Mouse (Mus musculus) adrenal gland, postnatal 36 days (tissue): ENCODE measurements around the gene Fam78a. TPM values are rescaled to one million over a fixed set of nuclear protein-coding genes. Genes with fewer than 3 reads are reported as not detected.

ENCODE experiments used
- DNase-seq, 2 experiments: peaks; one replicate each; pipeline ENCODE4 v3.0.0; 2021; ENCODE audit warnings: mixed read lengths in 1 of 2
- total RNA-seq, 2 experiments: library from RNA; stranded (reverse); gene quantifications; 2 replicates each; pipeline ENCODE4 v1.2.3; 2021

Gene Fam78a
- total RNA-seq, 2 experiments from 2014 or later, result 0.89 to 4.2 TPM

DNA sequence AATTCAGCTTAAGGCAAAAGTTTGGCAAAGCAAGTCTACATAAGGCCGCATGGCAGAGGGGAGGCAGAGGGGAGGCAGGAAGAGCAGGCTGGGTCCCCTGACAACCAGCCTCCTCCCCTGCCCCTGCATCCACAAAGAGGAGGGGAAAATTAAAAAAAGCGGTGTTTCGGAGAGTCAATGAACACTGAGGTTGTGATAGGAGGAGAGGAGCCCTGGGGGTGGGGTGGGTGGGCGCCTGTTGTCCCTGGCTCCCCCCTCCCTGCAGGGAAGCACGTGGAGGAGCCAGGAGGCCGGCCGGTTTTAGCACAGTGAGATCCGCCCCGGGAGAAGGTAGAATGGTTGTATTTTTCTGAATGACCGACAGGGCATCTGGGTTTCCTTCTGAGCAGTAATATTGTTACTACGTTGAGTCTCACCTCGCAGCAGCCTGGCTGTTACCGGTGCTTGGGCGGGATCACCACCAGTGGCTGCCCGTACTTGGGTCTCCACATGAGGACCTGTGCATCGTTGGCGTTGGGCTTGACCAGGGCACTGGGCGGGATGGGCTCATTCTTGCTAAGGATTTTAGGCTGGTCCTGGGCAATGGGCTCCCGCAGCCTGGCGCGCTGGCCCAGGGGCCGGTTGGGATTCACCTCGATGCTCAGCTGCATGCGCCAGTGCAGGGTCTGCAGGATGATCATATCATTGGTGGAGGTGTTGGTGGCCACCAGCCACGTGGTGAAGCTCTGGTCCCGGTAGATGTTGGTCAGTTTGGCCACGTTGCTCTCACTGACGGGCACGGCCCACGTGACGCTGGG is 15.6 kb downstream of the Fam78a start:
- DNase-seq, result no peak

DNA sequence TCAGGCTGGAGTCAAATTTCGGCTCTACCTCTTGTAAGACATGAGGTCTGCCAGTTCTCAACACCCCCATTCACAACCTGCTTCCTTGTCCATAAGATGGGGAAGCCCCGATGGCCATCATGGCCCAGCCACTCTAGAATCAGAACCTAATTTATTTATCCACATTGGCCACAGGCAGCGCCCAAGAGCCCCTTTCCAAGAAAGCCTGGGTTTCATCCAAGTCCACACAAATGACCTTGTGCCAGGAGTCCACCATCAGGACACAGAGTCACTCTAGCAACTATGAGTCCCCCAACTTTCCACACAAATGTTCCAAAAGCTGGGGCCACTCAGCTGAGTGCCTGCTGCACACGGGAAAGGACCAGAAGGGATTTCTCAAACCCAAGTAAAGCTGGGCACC is 18.7 kb downstream of the Fam78a start:
- DNase-seq, result peak in 1 of 2 experiments; percentile 27

DNA sequence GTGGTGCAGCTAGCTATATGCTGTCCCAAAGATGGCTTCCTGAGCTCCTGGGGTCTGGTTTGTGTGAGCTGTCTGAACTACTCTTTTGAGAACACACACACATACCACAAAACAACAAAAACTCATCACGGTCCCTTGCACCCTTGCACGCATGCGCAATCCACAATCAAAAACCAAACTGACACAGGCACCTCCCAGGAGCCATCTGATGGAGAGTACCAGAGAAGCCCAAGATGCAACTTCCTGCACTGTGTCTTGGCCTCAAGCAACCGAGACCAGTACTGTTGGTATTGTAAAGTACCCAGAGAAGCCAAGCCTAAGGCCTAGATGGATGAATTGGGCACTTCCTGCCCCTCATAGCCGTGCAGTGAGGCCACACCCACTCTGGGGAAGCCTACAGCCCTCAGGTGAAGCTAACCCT is 19.3 kb downstream of the Fam78a start:
- DNase-seq, result no peak

DNA sequence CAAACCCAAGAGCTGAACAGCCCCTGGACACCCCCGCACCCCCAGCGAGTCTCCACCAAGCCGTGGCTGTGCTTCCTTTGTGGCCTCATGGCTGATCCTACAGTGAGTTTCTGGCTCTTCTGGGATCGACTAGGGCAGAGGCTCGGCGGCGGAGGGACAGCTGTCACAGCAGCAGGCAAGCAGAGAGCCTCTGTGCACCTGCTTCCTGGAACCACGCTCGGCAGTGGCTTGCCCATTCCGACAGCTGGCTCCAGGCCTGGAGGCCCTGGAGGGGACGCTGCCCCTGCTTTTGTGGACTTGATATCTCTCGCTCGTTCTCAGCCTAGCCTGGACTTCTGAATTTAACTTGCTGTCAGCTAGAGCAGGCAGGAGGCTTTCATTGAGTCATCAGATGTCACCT is 19.7 kb downstream of the Fam78a start:
- no peak for DNase-seq

DNA sequence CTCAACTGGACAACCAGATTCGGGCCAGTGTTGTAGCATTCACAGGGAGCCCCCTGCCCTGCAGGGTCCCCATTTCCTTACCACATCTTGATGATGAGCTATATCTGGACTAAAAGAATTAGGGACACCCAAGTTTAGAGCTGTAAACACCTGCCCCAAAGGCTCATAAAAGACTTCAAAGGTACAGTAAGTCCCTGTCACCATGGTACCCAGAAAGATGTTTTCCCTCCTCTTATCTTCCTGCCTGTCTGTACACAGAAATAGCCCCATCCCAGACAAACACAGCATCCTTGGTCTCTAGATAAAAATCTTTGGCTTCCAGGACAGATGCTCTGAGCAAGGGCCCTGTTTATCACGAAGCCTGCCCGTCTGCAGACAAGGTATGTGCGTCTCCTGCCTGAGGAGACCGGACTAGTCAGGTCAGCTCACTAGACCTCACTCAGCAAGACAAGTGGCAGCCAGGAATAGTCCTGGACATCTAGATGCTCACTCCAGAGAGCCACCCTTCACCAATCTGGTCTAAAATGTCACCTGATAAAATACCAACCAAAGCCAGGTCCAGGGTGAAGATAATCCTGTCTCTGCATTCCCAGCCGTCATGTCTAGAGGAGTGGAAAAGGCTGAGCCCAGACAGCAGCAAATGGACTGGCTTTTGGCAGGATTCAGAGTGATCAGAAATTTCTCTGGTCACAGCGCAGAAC is 21.1 kb downstream of the Fam78a start:
- DNase-seq, result no peak

DNA sequence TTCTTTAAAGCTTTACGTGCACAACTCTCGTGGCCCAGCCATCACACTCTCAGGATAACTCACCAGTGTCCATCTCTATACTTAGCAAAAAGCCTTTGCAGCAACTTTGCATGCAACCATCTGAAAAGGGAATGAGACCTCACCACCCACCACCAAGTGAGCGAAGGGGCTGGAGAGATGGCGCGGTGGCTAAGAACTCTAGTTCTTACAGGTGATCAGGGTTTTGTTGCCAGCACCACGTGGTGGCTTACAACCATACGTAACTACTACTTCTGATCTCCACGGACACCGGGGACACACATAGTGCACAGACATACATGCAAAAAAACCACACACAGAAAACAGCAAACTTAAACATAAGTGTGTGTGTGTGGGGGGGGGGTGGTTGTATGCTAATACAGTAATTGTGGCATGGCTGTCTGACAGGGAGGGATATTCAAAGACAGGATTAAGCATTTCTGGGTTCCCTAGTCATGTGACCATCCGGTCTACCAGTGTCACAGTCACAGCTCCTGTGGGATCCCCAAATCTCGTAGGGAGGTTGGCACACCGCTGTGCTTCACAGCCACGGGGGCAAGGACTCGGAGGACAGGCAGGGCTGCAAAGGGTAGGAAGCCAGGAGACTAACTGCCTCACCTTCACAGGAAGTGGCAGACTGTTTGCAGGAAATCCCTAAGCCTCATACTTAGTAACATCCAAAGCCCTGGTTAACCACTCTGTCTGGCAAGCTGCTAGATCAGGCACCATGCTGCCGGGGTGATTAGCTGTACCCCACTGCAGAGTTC is 21.8 kb downstream of the Fam78a start:
- DNase-seq, result no peak

DNA sequence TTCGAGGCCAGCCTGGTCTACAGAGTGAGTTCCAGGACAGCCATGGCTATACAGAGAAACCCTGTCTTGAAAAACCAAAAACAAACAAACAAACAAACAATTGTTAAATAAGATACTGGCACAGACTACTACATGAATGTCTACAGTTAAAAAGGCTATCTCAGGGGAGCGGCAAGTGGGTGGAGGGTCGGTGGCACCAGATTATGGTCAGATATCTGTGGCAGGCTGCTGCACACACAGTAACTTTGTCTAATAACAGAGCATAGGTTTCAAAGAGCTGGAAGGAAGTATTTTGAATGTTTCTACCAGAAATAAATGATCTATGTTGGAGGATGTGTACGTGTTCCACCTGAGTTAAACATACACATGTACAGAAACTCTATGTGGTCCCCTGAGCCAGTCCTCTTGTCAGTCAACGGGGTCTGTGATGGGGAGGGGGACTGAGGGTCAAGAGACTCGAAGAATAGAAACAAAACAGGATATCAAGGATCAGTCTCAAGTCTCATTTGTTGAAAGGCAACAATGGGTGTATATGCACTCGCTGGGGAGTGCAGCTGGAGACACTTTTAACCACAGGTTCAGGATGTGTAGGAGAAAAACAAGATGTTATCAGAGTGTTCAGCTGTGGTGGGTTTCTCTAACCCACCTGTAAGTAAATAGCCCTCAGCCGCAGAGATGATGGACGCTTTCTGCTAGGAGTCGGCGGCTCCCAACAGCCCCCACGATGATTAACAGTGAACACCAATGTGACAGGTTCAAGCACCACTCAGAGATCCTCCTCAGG is 22.7 kb downstream of the Fam78a start:
- DNase-seq, result no peak

DNA sequence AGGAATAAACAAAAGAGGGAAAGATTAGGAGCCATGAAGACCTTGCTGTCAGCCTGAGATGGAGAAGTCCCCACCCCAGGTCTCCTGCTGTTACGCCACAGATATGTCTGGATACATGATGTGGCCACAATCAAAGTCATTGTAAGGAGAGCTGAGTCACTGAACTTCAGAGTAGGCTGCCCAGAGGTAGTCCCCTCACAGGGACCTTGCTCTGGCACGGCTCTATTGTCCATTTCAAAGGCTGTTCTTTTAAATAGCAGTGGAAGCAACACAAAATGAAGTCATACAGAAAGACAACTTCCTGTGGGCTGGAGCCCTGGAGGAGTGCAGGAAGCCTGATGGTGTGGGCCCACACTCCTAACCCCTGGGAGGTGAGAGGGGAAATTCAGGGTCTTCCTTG is 23.5 kb downstream of the Fam78a start:
- no peak for DNase-seq

DNA sequence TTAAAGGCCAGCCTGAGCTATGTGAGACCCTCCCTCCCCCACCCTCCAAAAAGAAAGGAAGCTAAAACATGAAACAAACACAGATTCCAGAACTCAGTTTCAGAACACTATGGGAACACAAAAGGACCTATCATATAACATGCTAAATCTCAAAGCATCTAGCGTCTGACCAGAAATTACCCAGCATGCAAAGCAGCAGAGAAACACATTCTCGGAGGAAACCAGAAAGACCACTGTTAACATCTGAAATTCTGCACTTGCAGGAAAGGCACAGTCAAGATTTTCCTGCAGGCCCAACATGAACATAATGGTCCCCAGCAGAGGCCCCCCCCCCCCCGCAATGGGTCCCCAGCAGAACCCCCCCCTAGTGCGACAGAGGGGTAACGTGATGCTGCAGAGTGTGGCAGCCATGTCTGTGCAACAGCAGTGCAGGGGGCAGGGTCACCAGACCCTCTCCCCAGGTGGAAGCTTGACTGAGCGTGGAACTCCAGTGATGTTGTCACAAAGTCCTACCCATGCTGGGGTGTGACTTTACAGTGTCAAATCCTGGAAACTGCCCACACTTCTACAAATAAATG is 24.3 kb downstream of the Fam78a start:
- DNase-seq, result no peak

DNA sequence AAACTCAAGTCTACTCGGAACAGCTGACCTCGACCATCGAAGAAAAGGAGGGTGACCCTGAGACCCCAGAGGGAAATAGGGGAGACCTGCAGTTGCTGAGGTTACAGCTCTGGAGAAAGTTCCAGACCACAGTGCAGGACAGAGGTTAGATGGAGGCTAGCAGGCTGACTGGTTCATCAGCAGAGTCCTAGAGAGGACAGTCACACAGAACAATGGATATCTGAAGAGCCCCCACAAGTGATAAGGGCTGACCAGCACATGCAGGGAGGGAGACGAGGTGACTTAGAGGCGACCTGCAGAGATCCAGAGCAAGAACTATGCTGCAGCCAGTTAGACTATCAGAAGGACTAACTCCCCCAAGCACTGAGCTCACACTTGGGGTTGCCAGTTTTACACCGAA is 25.0 kb downstream of the Fam78a start:
- DNase-seq, result no peak

DNA sequence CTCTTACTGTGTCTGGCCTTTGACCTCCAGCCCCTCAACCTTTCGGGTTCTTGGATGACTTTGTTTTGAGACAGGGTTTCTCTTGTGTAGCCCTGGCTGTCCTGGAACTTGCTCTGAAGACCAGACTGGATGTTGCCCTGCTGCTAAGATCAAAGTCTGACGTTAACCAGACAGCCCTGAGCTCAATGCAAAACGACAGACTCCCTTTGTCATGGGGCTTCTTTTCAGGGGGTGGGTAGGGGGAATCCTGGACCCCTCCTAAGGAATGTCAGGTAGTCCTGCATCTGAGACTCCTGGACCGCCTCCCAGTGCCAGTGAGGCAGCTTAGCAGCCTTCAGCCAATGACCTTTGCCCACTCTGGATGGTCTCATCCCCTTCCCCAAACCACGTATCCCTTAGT is 25.9 kb downstream of the Fam78a start:
- no peak for DNase-seq

DNA sequence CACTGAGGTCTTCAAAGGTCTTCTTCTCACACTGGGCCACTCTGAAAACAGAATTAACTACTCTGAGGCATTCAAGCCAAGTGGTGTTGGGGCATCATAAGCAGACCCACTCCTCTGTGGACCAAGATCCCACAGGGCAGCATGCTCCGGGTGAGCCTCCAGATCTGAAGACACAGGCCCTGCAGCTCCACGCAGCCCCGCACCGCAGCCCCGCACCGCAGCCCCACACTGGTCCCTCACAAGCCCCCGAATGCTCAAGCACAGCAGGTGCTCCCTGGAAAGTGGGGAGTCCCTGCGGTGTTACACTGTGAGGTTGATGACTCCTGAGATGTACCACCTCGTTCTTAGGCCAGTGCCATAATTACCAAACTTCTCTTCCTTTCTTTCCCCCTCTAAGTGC is 26.4 kb downstream of the Fam78a start:
- no peak for DNase-seq

DNA sequence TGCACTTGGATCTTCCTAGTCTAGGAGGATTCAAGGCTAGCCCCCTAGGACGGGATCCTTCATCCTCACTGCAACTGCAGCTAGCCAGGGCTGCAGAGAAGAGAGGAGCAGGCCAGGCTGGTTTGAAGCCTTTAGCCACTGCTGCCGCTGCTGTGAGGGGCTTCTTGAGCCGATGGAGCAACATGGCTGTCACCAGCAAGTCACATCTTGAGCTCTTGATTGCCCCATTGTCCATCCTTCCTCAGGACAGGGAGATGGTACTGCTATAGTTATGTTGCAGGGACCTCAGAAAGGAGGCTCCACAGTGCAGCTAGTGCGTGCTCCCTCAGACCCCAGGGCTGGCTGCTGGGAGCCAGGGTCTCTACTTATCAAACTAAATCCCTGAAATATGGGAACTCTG is 26.9 kb downstream of the Fam78a start:
- DNase-seq, result no peak

DNA sequence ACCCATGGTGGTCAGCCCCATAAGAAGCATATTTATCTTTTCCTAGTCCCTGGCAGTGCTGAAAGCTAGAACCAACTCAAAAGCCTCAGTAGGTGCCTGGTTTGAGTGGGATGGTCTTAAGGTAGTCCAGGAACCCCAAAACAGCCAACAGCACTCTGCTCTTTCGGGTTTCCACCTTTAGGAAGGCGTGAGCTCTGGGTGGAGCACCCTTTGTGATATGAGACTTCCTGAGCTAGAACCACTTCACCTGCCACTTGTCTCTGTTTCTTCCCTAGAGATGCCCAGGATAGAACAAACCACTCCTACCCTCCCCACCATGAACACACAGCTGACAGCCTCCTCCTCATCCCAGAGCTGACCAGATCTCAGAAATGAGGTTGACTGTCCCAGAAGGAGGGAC is 27.3 kb downstream of the Fam78a start:
- no peak for DNase-seq

DNA sequence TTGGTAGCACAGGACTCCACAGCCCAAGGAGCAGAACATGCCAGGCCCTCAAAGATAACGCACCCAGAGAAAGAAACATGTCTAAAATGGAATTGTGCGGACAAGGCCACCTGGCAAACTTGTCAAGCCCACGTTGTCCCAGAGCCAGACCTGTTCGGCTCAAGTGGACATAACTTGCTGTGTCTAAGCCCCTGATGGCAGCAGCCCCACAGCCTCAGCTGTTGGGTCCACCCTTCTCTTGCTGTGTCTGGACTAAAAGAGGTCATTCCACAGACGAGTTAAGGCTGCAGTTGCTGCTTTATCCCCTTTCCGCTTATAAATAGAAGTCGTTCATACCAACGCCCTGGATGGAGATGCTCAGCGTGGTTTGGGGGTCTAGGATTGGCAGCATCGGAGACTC is 28.1 kb downstream of the Fam78a start:
- DNase-seq, result no peak

DNA sequence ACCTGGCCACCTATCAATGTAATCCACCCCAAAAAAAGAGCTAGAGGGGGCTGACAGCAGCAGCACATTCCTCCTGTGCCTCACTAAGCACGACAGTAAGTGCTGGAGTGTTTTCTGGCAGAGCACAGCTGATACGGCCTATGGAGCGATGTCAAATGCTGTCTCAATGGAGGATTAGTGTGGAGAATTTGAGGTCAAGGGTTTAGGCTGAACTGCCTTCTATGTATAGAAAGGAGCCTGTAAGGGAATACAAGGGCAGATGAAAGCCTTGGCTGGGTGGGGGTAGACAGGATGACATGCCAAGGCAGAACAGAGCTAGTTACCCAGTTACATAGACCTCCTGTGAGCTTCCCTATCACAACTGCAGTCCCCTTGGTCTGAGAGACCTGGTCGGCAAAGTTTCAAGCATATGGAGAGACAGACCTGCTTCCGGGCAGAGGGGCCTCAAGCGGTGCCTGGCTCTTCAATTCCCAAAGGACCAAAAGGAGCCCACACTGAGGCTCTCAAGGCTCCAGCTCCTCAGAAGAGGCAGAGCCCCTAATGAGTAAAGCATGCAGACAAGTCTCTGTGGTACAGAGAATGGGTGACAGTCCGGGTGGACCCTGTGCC is 29.2 kb downstream of the Fam78a start:
- no peak for DNase-seq

DNA sequence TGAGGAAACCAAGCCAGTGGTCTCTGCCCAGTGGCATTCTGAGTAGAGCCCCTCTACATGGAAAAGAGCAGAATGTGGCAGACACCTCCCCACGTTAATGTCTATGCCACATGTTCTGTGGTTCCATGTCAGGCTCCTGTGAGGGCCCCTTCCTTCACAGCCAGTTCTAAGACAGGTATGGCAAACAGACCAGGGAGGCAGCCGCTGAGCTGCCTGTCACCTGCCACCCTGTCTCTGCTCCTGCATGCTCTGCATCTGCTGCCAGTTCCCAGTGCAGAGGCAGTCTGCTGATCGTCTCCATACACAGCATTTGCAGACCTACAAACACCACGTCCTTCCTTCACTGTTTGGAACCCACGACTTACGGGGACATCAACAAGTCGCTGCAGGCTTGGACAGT is 32.2 kb downstream of the Fam78a start:
- no peak for DNase-seq

DNA sequence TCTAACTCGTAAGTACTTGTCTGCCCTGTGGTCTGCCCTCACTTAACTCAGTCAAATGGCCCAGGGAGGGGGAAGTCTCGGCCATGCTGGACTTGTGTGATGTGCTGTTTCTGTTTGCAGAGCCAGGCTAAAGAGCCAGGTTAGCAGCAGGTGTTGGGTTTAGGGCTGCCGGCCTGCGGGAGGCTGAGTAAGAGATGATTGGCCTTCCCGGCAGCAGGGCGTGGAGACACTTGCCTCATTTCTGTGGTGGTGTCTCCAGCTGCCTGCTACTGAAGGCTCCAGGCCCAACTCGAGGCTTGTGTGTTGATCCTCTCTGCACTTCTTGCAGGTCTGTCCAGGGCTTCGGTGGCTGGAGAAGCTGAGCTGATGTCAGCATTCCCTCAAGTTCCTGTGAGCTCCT is 32.9 kb downstream of the Fam78a start:
- no peak for DNase-seq

DNA sequence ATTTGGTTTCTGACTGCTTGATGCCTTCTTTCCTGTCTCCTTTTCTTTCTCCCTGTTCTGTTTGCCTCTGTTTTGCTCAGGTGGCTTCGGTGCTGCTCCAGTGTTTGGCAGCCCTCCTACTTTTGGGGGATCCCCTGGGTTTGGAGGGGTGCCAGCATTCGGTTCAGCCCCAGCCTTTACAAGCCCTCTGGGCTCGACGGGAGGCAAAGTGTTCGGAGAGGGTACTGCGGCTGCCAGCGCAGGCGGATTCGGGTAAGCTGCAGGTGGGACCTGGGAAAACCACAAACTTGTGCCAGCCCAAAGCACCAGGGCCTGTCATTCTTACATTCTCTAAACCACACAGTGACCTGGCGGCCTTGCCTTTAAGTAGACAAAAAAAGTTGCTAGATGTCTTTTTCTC is 37.3 kb downstream of the Fam78a start:
- no peak for DNase-seq

DNA sequence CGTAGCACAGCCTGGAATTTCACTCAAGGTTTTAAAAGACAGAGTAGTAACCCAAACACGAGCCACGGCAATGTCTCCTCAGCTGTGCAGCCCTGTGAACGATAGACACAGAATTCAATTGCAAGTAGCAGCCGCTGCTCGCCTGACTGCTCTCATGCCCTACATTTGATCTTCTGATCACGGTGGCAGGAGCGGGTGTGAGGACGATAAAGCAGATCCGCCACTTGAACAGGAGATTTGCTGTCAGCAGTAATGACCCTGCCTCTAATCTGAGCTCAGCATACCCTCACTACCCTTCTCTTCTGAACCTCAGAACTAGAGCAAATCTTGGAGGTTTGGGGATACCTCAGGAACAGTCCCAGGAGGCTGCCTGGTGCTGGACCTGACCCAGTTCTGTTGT is 38.6 kb downstream of the Fam78a start:
- no peak for DNase-seq

DNA sequence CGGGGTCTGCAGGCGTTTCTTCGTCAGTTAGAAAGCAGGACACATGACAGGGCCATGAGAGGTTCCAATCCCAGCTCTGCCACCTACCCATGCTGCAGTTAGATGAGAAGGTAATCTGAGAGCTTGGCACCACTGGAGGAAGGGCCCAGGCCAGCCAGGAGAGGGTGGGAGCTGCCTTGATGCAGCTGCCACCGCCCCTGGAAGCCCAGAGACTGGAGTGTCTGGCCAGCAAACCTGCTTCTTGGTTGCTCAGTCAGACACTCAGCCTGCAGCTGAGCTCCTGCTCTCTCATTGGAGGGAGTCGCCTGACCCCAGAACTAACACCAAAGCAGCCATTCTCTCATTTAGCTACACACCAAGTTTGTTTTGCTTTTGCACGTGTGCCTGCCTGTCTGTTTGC is 39.3 kb downstream of the Fam78a start:
- no peak for DNase-seq

DNA sequence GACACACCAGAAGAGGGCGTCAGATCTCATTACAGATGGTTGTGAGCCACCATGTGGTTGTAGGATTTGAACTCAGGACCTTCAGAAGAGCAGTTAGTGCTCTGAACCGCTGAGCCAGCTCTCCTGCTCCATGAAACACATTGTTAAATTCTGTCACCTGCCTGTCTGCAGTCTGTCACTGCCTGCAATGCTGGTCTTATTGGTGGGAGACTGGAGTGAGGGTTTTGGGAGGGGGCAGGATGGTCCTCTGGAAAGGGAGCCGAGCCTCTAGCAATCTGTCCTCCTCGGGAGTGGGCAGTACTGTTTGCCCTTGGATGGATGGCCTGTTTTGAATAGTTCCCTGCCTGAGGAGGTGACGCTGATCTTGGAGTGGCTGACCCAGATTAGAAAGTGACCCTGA is 40.8 kb downstream of the Fam78a start:
- no peak for DNase-seq
